Mouse (Mus musculus) kidney, postnatal 36 days (tissue): Measurements from ENCODE around the gene Cggbp1.
"Not testable (repeated sequence)": the region's sequence is repeated elsewhere in the genome, so short reads cannot be mapped to it uniquely, and the experiment has no call there.

Source experiments
- DNase-seq, 2 experiments: peaks; one replicate each; pipeline ENCODE4 v3.0.0; 2021 to 2022; ENCODE audit warnings: mixed read lengths in 2 of 2

The Cggbp1 gene

DNA sequence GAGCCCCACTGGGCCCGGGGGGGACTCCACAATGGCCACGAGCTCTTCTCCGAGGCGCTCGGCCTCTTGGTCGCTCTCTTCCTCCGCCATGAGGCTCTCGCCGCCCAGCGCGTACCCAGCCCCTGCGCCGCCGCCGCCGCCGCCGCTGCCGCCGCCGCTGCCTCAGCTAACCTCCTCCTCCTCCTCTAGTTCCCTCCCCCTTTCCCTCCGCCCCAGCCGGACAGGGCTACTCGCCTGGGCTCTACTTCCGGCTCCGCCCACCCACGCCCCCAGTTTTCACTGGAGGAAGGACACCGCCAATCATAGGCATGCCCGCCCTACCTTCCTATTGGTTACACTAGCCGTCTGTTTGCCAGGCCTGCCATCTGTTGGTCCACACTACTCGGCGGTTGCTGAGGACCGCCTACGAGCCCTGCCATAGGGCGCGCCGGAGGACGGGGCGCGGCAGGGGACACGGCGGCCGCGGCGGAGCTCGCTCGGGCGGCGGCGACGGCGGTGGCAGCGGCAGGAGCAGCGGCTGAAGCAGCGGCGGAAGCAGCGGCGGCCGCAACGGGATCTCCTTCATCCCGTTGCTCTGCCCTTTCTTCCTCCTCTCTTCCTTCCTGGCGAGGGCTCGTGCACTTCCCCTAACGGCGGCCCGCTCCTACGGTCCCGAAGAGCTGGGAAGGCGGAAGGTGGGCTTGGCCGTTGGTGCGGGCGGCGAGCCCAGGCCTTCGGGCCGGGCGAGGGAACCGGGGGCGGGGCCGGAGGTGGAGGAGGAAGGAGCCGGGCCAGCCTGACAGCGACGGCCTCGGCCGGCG lies at the start of gene Cggbp1, which contains the start of gene Zfp654:
Cggbp1 (plus strand) TSS at position 434 of the 800 bp plus-strand sequence.
Zfp654 (minus strand) TSS at position 90 of the 800 bp plus-strand sequence.
- DNase-seq = peak; percentile 100

- DNase-seq = peak; percentile 25 to 34
Observed at GRCm38 (mm10) chr16:64803041-64803440, 48.8 kb upstream of the Cggbp1 start.

DNA sequence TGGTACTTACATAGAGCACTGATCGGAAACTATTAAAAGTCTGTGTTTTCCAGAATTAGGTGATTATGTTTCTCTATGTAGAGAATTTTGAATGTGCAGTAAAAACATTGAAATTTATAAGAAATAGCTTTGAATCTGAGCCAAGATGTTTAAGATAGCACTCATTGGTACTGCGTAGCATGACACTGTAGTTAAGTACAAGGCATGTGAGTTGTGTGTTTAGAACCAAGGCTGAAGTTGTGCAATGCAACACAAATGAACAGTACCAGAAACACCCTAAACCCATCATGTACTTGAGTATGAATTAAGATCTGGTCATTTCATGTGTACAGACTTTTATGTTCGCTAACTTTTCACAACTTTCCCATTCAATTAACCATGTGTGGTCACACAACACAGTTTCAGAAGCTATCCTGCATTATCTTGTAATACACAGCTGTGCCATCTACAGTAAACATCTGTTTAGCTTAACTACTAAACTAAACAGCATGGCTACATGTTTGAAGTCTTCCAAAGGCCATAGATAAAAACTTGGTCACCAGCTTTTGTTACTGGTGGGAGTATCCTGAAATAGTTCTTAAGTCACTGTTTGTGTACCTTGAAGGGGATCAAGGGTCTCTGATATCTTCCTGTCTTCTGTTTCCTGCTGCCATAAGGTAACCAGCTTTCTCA lies 34.6 kb upstream of the Cggbp1 start:
- no peak for DNase-seq

GRCm38 (mm10) chr16:64823890-64824289 lies 27.9 kb upstream of the Cggbp1 start:
- no peak for DNase-seq

DNA sequence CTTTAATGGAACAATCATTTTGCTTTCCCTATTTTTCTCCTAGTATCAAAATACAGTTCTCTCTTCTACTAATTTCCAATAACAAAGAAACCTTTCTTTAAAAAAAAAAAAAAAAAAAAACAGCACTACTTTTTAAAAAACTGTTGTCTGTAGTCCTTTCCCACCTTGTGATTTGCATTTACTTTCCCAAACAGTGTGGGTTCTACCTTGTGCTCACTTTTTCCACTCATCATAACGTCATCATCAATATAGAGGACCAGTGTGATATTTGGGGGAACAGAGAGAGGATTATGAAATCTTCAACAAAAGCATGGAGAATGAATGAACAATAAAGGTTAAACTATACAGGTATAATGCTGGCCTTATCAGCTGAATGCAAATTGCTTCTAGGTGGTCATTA lies 27.3 kb upstream of the Cggbp1 start:
- DNase-seq = no peak

DNA sequence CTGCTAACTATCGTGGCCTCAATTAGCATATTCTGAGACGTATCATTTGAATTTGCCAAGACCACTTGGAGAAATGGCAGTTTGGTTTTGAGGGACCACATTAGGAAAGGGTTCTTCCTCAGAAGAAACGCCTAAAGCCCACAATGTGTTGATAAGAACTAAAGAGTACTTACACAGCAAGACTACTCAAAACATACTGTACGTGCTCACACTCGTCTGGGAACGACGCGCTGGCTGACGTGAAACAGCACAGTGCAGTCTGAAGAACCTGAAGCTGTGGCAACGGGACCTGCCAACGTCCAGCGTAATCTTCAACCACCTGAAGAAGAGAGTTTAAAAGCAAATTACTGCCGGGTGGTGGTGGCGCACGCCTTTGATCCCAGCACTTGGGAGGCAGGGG lies 21.5 kb upstream of the Cggbp1 start:
- DNase-seq = no peak

DNA sequence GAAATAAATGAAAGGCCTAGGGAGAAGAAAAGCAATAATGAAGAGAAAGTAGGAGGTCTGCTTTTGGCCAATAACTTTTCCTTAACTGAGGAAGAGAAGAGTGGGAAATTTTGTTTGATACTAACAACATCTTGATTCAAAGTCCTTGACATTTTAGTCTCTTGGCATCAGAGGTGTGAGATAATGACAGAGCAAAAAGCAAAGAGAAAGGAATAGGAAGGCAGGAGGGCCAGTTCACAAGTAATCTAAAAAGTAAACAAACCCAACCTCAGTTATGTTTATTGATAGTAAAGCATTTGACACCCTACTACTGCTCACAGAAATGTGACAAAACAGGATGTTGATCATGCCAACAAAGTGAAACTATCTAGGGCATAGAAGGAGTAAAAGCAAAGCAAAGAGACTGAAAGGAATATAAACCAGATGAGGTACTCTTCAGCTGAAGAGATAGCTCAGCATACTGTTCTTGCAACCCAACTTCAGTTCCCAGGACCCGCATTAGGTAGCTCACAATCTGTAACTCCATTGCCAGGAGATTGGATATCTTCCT lies 15.7 kb upstream of the Cggbp1 start:
- DNase-seq = no peak

DNA sequence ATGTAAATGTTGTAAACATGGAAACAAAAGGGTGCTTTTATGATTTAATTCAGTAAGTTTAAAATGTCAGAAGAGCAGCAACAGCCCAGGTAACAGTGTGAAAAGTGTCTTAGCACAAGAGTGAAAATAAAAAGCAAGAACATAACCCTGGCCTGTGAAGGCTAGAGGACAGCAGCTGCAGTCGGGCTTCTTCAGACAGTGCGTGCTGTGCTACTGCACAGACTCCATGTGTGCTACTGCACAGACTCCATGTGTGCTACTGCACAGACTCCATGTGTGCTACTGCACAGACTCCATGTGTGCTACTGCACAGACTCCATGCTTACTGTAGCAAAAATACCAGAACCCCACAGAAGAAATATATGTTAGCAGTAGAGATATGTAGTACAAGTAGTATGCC lies 15.1 kb upstream of the Cggbp1 start:
- DNase-seq = no peak

DNA sequence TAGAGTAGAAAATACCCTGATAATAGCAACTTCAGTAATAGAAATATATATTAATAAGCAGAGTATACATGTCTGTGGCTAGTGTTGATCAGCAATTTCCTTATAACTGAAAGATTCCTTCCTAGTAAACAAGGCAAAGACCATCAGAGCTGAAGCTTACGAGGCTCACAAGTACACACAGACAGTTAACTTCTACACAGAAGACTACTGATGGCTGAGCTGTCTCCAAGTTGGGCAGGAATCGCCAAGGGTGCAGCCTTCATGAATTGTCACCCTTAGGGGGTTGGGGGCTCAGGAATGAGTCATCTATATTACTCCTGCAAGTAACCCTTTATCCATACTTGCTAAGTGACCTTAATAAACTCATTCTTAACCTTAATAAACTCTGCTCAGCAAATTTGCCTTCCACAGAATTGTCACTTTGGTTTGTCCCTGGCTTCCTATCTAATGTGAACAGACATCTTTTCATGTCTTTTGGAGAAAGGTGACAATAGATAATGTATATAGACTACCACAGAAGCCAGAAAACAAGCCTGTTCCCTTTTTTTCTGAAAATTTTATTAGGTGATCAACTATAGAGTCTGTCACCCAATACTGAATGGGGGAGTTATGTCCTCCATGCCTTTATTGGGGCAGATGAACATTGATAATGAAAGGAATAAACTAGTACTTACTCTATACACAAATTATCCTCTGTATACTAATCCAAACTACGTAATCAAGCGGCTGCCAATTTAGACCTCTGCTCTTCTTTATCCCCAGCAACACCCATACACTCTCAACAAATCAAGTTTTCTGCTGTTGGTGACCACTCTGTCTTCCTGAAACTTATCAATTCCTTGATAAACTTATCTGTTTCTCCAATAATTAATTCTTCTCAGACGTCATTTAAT lies 10.1 kb upstream of the Cggbp1 start:
- DNase-seq = no peak

DNA sequence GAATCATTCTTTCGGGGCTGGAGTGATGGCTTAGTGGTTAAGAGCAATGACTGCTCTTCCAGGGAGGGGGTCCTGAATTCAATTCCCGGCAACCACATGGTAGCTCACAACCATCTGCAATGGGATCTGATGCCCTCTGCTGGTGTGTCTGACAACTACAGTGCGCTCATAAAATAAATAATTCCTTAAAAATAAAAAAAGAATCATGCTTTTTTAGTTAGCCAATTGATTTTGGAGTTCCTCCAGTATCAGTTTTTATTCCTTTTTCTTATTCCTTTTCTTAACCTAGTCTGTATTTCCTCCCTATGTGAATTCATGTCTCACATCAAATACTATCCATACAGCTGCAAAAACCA lies 9.4 kb upstream of the Cggbp1 start:
- DNase-seq = no peak

- peak in 1 of 2 experiments; percentile 41 for DNase-seq
Observed at GRCm38 (mm10) chr16:64845947-64846346, 5.8 kb upstream of the Cggbp1 start.

DNA sequence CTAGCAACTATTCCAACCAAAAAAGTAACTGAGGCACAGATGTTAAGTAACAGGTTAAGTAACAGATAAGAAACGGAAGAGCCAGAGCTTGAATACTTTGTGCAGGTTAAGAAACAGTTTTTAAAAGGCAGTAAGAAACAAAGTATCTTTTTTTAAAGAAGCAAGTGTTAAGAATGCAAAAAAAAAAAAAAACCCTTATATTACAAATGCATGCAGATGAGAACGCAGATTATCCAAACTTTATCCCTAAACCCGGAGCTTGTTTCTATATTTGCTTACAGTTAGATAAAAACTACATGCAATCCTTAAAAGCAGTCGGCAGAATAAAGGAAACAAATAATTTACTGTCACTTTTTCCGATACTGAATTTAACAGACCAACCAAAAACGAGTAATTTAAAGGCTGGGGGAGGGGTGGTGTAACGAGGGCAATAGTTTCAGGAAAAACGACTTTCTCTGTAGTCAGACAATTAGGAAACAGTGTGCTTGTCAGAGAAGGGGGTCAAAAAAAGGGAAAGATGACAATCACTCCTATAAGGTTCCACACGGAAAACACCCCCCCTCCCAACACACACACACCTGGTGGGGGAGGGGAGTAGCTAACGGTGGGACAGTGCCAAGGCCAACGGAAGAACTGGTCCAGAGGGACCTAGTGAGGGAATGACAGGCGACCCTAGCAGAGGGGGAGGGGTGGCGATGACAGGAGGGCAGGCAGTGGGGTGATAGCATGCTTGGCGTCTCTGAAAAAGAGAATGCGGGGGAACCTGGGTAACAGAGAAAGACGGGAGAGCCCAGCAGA lies 1.3 kb upstream of the Cggbp1 start:
- DNase-seq = peak; percentile 26 to 62

DNA sequence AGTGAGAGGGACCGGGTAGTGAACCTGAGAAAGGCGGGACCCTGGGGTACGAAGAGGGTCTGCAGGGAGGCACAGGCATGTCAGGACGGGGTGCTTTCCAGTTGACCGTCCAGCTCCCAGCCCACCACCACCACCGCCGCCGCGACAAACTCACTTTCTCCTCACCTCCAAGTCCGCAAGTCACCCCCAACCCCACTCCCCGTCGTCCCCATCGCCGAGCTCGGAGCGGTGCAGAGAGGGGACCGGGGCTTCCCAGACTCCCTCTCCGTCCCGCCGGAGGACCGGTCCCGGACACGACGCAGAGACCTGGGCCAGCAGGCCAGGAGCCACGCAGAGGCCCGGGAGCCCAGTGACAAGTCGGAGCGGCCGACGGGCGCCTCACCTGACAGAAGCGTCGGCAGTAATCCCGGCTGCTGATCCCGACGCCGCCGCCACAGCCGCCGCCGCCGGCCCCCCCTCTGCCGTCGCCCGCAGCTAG lies 672 bp upstream of the Cggbp1 start:
- no peak for DNase-seq

GRCm38 (mm10) chr16:64852441-64852871 lies 660 bp downstream of the Cggbp1 start:
- peak; percentile 53 to 86 for DNase-seq

DNA sequence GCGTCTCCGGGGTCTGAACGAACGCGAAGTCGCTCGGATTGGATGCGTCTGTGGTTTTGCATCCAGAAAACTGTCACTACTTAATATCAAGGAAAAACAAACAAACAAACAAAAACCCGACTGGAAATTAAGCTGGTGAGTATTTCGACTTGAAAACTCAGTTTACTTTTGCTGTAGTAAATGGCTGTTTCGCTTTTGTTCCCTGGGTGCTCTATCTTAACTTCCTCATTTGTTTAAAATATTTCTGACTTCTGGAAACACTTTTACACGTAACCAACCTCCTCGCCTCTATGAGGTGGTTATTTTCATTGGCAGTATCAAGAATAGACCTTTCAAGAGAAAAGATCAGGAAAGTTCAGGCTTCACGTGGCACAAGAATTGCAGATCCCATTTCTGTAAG lies 1.1 kb downstream of the Cggbp1 start:
- no peak for DNase-seq

- DNase-seq = no peak
Observed at GRCm38 (mm10) chr16:64856946-64857345, 5.2 kb downstream of the Cggbp1 start.

GRCm38 (mm10) chr16:64865841-64866240 lies 14.0 kb downstream of the Cggbp1 start:
- not testable (repeated sequence) for DNase-seq

DNA sequence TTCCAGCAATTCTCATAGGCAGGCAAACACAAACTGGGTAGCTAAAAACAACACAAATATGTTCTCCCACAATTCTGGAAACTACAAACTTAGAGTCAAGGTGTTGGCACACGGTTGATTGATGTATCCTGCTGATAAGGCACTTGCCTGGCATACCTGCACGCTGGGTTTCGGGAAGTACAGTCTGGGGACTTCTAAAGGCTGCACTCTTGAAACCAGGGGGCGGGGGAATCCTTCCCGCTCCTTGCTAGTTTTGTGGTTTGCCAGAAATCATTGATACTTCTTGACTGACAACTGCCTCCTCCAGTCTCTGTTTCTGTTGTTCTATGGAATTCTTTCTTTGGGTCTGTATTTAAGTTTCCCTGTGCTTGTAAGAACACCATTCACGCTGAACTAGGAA lies 16.8 kb downstream of the Cggbp1 start:
- DNase-seq = no peak

DNA sequence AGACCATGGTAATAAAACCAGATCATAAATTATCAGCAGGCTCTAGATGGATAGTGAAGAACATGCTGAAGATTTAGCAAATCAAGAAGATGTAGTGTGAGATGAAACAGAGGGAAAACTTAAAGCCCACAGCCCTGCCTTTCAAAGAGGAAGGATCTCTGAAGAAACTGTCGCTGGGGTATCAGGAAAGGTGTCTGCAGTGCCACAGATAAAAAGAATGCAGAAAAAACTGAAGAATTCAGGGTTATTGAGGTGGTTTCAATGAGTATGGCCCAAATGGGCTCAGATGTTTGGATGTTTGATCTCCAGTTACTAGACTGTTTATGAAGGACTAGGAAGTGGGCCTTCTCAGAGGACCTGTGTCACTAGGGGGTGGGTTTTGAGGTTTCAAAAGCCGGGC lies 17.8 kb downstream of the Cggbp1 start:
- DNase-seq = no peak

DNA sequence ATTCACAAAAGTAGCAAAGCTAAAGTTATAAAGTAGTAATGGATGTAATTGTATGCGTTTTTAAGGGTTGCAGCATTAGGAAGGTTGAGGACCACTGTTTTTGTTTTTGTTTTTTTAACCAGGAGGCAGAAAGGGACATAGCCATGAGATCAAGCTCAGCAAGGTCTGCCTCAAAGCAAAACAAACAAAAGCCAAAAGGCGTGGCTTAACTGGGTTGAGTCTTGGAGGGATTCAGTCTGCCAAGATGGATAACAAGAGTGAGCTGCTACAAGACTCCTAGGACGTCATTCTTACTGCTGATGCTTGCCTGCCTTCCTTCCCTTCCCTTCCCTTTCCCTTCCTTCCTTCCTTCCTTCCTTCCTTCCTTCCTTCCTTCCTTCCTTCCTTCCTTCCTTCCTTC lies 20.5 kb downstream of the Cggbp1 start:
- DNase-seq = no peak

GRCm38 (mm10) chr16:64872841-64873240 lies 21.0 kb downstream of the Cggbp1 start:
- DNase-seq = no peak
